Mouse (Mus musculus) embryo, embryonic 11 days (tissue): ENCODE results near the gene Sfxn5.
A peak's percentile ranks its signal among the peaks of the same experiment; 100 is the strongest.

Experiments used
- DNase-seq: peaks from one replicate; pipeline ENCODE4 v3.0.0-alpha.2; 2015

Gene Sfxn5

DNA sequence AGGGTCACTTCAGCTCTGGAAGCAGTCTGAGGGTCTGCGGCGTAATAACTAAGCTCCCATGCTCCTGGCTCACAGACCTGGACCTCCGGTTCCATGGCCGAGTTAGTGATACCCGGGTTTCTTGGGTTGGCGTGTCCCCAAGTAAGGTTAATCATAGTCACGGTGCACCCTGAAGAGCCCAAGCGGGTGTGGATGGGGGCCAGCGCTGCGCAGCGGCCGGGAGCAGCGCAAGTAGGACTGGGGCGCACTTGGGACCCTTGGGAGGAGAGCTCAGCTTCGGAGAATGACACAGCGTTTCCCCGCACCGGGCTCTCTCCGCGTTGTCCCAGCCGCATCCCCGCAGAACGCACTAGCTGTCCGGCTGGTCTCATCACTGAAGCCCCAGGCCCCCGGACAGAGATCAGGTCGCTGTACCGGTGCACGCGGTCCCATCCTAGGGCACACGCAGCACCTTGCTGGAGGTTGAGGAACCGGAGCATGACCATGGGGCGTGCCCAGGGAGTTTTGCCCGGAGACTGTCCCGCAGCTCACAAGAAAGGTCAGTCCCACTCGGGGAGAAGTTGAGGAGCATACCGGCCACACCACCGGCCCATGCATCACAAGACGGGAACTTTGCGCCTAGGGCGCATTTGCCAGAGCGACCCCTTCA is 747 bp downstream of the Sfxn5 start:
- peak; percentile 51 for DNase-seq

DNA sequence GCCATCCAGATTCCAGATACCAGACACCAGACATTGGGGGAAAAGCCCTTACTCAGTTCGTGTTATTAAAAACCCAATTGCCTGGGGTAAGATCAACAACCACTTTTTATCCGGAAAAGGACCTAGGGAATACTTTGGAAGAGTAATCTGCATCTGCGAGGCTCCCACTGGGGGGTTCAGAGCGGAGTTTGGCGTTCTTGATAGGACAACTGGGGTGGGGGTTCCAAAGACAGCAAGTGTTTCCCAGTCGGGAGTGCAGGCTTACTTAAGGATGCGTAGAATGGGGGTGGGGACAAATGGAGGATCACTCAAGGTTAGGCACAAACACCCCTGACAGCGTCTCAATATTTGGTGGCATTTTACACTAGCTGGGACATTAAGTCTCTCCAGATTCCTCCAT is 1.5 kb downstream of the Sfxn5 start:
- DNase-seq, result no peak

DNA sequence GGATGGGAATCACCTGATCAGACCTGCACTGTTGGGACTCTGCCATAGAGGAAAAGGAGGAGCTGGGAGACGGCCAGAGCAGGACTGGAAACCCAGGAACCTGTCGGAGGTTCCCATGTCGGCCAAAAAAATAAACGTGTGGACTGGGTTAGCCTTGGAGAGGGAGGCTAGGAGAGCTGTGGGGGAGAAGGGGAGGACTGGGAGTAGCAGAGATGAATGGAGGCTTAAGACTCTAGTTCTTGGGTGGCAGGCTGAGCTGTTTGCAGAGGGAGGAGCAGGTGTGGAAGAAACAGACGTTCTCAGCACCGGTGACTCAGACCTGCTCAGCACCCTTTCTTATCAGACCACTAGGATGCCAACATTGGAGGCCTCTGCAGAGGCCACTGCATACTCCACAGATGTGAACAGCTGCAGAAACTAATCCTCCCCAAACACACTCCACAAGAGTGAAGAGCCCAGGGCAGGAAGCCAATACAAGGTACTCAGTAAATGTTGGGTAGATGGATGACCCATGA is 1.9 kb downstream of the Sfxn5 start:
- no peak for DNase-seq

DNA sequence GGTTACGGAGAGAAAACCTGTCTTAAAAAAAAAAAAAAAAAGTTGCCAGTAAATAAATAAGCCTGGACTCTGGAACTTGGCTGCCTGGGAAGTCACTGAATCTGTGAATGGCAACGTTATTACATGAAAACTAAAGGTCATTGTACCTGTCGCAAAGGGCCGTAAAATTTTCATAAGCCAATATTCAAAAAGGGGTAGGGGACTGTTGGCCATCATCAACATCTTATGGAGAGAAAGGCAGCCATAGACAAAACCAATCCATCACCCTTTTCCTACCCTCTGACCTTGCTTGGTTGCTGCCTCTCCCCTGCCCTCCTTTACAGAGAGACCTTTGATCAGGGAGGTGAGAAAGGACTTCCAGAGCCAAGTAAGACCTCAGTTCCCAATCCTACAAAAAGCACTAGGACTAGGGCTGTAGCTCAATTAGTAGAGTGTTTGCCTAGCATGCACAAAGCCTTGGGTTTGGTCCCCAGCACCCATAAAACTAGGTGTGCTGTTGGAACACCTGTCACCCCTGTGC is 3.5 kb downstream of the Sfxn5 start:
- DNase-seq, result no peak

DNA sequence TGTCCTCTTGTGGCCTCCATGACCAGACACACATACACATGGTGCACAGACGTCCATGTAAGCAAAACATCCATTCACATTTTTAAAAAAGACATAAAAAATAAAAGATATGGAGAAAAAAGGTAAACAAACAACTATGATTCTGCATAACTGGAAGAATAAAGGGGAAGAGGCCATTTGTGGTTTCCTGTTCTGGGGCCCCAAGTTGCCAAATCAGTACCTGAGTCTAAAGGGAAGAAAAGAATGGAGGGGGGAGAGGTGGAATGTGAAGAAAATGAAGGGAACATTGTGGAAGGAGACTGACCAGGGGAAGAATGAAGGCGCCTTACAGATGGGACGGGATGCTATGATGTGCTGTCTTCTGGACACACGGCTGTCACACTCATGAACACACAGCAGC is 6.7 kb downstream of the Sfxn5 start:
- no peak for DNase-seq

DNA sequence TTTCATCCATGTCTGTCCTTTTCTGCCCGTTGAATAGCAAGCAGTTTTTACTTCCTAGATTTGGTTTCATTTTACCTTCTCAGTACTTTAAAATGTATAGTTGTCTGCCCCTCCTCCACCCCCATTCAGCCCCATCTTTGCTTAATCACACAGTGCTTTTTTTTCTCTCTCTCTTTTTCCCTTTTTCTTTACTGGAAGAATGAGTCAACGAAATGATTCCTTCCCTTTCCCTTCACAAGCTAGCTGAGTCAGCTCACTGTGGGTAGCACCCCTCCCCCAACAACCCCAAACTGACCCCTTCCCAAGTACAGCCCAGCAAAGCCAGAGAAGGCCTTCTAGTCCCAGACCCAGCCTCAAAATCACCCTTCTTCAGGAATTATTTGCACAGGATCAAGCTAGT is 8.1 kb downstream of the Sfxn5 start:
- peak; percentile 10 for DNase-seq

DNA sequence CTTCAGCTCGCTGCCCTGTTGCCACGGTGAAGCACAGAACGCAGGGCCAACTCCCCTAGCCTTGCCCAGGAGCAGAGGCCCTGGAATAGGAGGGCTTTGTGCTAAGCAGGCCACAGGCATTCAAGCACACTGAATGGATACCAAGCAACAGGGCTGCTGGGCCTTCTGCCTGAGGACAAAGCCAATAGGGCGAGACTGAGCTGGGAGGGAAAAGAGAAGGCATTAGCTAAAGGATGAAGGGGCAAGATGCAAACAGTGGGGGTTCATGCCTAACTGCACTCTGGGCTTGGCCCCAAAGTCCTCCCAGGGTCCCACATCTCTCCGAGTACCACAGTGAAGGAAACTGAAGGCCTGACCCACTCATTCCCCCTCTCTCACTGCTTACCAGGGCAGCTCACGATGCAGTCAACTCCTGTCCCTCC is 12.8 kb downstream of the Sfxn5 start:
- DNase-seq, result peak; percentile 21

DNA sequence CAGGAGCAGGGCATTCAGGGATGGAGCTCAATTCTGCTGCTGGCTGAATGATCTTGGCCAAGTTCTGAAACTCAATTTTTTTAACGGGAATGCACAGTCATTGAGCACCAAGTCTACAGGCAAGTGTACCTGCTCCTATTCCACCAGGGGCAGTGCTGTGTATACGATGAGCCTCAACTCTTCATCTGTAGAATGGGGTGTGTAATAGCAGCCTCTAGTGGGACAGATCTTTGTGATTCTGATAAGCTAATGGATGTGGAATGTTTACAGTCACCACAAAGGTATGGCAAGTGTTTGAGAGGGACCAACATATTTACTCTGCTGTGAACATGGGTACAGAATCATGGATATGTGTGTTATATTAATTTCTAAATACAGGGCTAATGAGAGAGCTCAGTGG is 17.0 kb downstream of the Sfxn5 start:
- no peak for DNase-seq

DNA sequence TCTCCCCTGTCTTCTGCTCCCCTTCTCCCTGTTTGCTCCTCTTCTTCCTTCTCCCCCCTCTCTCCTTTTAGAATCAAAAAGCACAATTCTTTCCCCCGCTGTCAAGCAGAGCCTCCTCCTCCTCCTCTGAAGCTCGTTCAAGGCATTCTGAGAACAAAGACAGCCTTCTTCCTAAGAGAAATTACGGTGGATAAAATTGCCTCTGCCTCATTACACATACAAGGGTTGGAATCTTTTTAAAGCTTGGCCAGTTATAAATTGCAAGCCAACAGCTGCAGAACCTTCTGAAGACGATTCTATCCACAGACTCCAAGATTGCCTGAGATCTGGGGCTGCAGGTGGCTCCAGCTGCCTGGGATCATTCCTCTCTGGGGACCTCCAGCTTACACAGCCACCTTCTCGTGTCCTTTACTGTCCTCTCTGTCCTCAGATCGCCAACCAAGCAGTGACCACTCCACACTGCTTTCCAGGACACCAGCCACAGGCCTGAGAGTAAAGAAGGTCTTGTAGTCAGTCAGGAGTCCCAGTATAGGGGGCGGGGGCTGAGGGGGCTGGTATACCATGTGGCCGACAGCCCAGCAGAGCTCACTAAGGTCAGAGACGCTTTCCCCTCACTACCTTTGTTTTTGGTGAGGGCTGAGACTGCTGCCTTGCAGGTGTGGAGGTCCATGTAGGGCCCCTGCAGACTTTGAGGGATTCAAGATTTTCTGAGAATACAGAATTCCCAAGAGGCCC is 19.0 kb downstream of the Sfxn5 start:
- DNase-seq, result no peak

DNA sequence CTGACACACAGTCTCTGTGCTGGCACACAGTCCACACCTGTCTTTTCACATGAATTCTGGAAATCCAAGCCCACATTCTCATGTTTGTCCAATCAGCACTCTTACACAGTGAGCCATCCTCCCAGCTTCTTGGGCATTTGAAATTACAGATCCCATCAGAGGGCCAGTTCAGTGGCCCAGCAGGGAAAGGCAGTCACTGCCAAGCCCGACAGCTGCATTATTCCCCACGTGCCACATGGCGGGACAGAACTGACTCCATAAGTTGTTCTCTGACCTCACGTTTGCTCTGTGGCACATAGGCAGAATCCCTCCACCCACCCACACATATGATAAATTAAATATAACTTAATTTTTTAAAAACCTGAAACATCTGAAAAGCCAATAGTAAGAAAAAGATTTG is 25.3 kb downstream of the Sfxn5 start:
- DNase-seq, result no peak

DNA sequence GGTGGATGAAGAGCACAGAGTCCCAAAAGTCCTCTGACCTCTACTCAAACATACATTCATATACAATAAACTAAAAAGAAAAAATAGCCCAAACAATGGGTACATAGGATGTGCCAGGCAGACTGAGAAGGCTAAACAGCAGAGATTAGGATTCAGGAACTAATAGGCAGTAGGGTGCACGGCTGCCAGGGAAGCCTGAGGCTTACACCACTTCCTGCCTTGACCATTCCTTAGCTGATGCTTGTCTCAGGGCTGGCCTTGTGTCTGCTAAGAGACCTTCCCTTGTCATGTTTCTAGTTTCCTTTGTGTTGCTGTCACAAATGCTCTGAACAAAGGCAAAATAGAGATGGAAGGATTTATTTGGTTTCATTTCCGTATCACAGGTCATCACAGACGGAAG is 26.8 kb downstream of the Sfxn5 start:
- no peak for DNase-seq

DNA sequence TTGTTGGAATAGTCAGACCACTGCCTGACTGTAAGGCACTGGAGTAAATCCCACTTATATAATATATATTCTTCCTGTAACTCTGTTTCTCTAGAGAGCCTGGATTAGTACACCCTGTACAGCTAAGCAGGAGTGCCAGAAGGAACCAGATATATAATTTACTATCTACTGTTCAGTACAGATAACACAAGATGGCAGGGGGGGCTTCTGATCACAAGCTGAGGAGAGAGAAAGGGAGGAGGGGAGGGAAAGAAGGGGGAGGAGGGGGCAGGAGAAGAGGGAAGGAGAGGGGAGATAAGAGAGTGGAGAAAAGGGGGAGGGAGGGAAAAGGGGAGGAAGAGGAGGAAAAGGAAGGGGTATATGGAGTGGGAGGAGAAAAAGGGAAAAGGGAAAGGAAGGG is 27.4 kb downstream of the Sfxn5 start:
- no peak for DNase-seq

DNA sequence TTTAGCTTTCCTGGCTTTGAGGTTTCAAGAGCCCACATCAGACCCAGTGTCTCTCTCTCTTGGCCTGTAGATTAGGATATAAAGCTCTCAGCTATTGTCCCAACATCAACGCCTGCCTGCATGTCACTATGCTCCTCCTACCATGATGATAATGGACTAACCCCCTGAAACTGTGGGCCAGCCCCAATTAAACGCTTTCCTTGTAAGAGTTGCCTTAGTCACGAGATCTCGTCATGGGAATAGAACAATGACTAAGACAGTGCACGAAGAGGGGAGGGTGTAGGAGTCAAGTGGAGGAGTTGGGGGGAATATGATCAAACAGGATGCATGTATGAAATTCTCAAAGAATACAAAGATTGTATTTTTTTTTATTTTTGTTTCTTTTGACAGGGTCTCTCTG is 28.3 kb downstream of the Sfxn5 start:
- no peak for DNase-seq

DNA sequence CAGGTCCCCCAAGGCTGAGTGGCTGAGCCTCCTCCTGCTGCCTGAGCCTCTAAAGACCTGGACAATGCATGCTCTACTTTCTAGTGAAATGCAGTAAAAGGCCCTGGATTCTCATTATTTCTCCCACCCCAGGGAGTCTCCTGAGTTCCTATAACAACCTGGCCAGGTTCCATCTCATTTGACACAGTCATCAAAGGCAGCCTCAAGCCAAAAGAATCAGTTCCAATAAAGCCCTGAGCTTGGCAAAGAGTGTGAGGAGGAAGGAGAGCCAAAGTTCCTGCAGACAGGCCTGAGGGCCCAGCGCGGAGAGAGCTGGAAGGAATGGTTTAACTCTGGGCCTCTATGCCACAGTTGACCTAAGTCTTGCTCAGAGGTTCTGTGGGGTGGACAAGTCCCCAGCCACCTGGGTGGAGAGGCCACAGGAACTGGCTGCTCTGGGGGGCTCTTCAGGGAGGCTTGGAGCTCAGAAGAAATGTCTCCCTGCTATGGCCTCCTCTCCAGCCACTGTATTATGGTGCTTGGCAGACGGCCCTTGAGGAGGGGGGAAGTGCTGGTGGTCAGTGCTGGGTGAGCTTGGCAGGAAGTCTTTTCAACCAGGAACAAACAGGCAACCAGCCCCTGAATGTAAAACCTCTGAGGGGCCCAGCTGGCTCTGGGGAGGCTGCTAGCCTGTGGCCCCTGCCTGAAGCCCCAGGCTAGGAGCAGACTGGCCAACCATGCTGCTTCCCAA is 30.7 kb downstream of the Sfxn5 start:
- no peak for DNase-seq

DNA sequence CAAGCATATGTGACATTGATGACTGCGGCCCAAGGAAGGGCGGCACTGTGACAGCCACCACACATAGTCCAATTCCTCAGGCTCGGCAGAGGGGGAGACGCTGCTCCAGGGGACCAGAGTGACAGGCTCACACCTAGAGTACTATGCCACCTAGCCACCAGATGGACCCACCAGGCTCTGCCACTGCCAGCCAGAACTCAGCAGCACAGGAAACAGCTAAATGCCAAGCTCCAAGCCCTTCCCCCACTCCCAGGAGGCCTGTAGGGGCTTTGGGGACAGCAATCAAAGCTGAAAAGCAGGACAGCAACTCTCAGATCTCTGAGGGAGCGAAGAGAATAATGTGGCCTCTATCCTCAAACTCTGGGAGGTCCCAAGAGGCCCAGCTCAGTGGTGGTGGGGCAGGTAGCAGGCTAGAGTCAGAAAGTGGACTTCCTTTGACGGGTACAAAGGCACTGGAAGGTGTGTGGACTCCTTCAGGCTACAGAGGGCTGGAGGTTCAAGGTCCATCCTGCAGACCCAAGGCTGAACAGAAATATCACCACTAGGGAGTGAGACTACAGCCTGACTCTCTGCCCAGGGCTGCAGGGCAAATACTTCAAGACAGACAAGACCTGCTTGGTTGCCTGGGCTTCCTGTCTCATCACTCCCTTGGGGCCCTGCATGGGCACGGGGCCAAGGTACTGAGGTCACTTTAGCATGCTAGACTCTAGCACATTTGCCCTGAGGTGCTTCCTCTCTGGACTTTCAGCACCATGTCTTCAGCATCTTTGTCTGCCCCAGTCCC is 37.6 kb downstream of the Sfxn5 start:
- peak; percentile 8 for DNase-seq

DNA sequence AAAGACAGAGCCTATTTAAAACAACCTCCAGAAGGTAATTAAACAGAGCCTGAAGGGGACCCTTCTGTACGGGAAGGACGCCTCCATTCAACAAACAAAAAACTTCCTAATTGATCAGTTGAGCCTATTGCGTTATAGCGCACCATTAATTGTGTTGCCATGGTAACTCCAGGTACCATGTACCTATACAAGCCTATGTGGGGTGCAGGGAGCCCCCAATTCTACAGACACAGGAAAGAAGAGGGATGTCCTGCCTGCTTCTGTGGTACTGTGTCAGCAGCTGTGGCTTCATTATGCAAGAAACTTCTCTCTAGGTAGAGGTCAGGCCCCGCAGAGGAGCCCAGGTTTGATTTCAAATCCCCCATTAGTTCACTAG is 39.2 kb downstream of the Sfxn5 start:
- no peak for DNase-seq

DNA sequence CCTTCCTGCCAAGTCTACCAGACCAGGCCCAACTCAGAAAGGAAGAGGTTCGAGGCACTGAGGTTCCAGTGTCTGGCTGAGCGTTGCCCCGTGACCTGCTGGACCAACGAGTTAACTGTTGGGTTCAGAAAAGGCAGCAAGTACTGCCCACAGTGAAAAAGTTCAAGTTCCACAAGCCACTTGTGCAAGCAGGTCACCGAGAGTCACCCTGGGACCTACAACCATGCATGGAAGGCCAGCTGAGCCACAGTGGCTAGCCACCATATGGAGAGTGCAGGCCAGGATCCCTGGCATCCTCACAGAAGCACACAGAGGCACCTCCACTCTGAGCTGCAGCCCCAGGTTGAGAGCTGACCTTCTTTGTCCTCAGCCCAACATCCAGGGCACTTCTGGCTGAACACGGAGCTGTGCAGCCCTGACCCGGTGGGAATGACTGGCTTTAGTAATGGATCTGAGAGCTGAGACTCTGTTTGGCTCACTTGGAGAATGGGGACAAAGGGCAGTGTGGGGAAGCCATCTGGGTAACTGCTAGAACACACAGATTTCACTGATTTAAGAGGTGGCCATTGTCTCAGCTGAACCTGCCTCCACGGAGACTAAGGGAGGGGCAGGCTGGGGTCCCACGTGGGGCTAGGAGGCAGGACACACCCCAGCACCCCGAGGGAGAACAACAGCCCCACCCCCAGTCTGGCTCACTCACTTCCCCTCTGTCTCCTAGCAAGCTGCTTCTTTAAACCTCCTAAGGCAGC is 39.8 kb downstream of the Sfxn5 start:
- DNase-seq, result peak; percentile 44

DNA sequence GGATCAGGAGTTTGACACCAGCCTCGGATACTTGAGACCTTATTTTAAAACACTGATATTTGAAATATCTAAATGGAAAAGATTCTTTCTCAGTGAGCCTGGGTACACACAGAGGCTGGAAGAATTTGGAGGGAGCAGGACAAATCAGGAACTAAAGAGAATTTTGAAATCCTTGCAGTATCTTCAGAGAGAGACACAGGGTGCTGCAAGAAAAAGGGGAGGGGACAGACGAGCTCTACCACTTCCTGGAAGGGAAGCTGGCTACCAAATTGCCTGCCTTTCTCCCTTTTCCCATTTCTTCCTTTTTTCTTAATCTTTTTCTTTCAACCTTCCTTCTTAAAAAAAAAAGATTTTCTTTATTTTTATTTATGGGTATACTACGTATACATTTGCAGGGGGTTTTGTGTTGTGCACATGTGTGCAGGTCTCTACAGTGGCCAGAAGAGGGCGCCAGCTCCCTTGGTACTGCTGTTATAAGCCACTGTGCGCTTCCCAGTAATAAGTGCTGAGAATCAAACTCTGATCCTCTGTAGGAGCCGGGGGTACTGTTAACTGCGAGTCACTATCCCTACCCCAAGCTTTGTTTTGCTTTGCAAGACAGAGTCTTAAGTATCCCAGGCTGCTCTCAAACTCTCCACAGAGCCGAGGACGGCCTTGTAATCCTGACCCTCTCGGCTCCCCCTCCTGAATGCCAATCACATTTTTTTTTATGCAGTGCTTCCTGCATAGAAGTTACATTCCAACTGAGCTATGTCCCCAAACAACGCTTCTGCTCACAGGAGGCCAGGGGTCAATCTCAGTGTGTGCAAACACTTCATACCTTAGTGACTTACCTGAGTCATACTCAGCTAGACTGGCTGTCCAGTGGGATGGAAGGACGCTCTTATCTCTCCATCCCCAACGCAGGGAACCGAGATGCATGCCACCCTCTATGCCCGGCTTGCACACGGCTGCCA is 42.1 kb downstream of the Sfxn5 start:
- no peak for DNase-seq

DNA sequence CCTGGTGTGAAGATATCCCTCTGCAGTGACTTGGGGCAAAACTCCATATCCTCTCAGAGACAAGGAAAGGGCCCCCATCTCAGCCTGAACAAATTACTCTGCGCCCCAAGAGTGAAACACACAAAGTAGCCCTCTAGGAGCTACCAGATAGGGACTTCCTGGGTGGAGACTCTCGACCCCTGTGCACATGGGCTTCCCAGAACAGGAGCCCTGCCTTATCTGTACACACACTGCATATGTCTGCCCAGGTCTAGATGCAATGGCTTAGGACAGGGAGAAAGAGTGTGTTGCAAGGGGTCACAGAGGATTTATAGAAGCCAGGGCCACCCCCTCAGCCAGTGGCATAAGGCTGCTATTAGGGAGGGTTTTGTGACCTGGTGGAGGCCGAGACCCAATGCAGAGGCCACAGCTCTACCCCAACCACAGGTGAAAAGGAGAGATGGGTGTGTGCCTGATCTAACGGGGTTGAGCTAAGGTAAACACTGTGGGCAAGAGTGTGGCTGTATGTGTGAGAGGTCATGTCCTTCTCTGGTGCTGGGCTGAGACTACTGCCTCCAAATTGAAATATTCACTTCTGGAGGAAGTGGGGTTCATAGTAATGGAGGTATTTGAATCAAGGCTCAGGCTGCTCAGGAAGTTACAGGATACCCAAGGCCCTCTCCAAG is 44.9 kb downstream of the Sfxn5 start:
- DNase-seq, result no peak

DNA sequence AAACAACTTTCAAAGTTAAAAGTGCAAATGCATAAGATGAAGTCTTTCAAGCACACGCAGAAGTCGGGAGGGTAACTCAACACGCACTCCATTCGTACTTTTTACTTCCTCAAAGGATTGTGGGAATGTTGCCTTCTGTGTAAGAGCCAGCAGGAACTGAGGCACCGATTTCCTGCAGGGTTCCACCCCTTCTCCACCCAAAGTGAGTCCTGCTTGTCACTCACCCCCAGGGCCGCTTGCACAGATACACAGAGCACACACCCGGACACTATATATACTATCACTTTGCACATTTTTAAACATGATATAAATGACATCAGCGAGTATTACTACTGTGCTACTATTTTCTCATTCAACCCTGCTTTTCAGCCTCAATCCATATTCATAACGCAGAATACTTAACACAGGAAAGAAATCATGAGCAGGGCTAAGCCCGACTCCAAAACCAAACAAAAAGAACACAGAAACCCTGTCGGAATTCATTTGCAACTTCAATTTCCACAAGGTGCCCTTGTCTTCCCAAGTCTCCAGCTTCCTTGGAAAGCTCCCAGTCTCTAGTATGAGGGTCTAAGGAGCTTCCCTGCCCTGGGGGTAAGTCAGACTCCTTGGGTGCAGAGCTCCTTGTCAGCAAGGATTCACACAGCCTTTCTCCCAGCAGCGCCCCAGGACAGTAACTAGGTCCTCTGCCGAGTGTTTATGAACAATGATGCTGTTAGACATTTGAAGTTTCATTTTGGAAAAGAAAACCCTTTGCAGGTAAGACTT is 46.8 kb downstream of the Sfxn5 start:
- no peak for DNase-seq
